Mouse (Mus musculus) erythroblast, embryonic 14.5 days (primary cell): Measurements from ENCODE around the gene Btbd9. TPM values are rescaled to one million over a fixed set of nuclear protein-coding genes. Genes with fewer than 3 reads are reported as not detected.

ENCODE experiments used
- H3K27me3 ChIP-seq: 2 replicates; pipeline ENCODE4 v1.6.1; 2012; ENCODE audit warnings: inconsistent platforms; ENCODE audit not compliant: control insufficient read depth
- H3K36me3 ChIP-seq: 2 replicates; pipeline ENCODE4 v1.6.1; 2012; ENCODE audit warnings: mild to moderate bottlenecking, inconsistent platforms; ENCODE audit not compliant: control insufficient read depth
- H3K4me1 ChIP-seq: 2 replicates; pipeline ENCODE4 v1.6.1; 2012; ENCODE audit warnings: inconsistent platforms; ENCODE audit not compliant: control insufficient read depth
- H3K4me3 ChIP-seq: replicated peaks from 2 replicates; pipeline ENCODE3; 2012; ENCODE audit warnings: moderate library complexity, mild to moderate bottlenecking, inconsistent platforms
- H3K9me3 ChIP-seq: 2 replicates; pipeline ENCODE4 v1.6.1; 2012; ENCODE audit warnings: low read length, inconsistent platforms, mixed read lengths; ENCODE audit not compliant: control insufficient read depth
- GATA1 ChIP-seq: IDR thresholded peaks from 2 replicates; pipeline ENCODE4 v1.6.1; 2012; ENCODE audit warnings: low read length, inconsistent platforms, mixed read lengths
- TAL1 ChIP-seq: IDR thresholded peaks from 3 replicates; pipeline ENCODE4 v1.6.1; 2012; ENCODE audit warnings: low read length, inconsistent platforms, mixed read lengths
- polyA plus RNA-seq: library from polyadenylated mRNA; stranded (reverse); fragments of >175 nt; gene quantifications from 2 replicates; pipeline ENCODE4 v1.2.3, GENCODE M21; 2012

The Btbd9 gene
- polyA plus RNA-seq, 1 experiment, result 0.26 TPM

GRCm38 (mm10) chr17:30570173-30570572 is 6.1 kb downstream of the Btbd9 start:
- Histone ChIP-seq H3K27me3 (no peaks in the 10 kb centered on the region; the same call in 1 of the 2 replicates), H3K4me3 (no peak overlapping the region), H3K4me1 (peaks cover 1% of the 10 kb centered on the region), H3K36me3 (no peaks in the 10 kb centered on the region), H3K9me3 (no peaks in the 10 kb centered on the region)
- TF ChIP-seq GATA1 (no peak), TAL1 (no peak)

- H3K4me1 ChIP-seq, result no peaks in the 10 kb centered on the region; the same call in 1 of the 2 replicates
- H3K27me3 ChIP-seq, result no peaks in the 10 kb centered on the region
- no peak for TF ChIP-seq TAL1
- TF ChIP-seq GATA1, result no peak
- H3K36me3 ChIP-seq, result no peaks in the 10 kb centered on the region
- no peak overlapping the region for H3K4me3 ChIP-seq
- no peaks in the 10 kb centered on the region for H3K9me3 ChIP-seq
Measured at GRCm38 (mm10) chr17:30568473-30568872, 7.8 kb downstream of the Btbd9 start.

GRCm38 (mm10) chr17:30564971-30565370 is 11.3 kb downstream of the Btbd9 start:
- no peaks in the 10 kb centered on the region for H3K9me3 ChIP-seq
- no peak for TF ChIP-seq TAL1
- TF ChIP-seq GATA1, result no peak
- H3K36me3 ChIP-seq, result no peaks in the 10 kb centered on the region
- H3K4me1 ChIP-seq, result no peaks in the 10 kb centered on the region; the same call in 1 of the 2 replicates
- H3K4me3 ChIP-seq, result no peak overlapping the region
- no peaks in the 10 kb centered on the region for H3K27me3 ChIP-seq

- Histone ChIP-seq H3K4me1 (no peaks in the 10 kb centered on the region), H3K9me3 (no peaks in the 10 kb centered on the region), H3K4me3 (no peak overlapping the region), H3K27me3 (no peaks in the 10 kb centered on the region), H3K36me3 (no peaks in the 10 kb centered on the region)
- TF ChIP-seq TAL1 (no peak), GATA1 (no peak)
Measured at GRCm38 (mm10) chr17:30564407-30564806, 11.9 kb downstream of the Btbd9 start.

- H3K9me3 ChIP-seq, result no peaks in the 10 kb centered on the region
- no peak for TF ChIP-seq GATA1
- TF ChIP-seq TAL1, result no peak
- no peaks in the 10 kb centered on the region for H3K4me1 ChIP-seq
Measured at GRCm38 (mm10) chr17:30563484-30564075, 12.7 kb downstream of the Btbd9 start.

GRCm38 (mm10) chr17:30562770-30563169 is 13.5 kb downstream of the Btbd9 start:
- no peaks in the 10 kb centered on the region for H3K36me3 ChIP-seq
- no peaks in the 10 kb centered on the region for H3K9me3 ChIP-seq
- TF ChIP-seq GATA1 (no peak; the same call in 1 of the 2 replicates), TAL1 (no peak)
- no peaks in the 10 kb centered on the region for H3K4me1 ChIP-seq
- no peak overlapping the region for H3K4me3 ChIP-seq
- H3K27me3 ChIP-seq, result no peaks in the 10 kb centered on the region

More at GRCm38 (mm10) chr17:30563484-30564075, 12.7 kb downstream of the Btbd9 start:
- Histone ChIP-seq H3K4me3 (no peak overlapping the region), H3K36me3 (no peaks in the 10 kb centered on the region), H3K27me3 (no peaks in the 10 kb centered on the region)

- H3K4me3 ChIP-seq, result no peak overlapping the region
- no peaks in the 10 kb centered on the region for H3K27me3 ChIP-seq
- H3K4me1 ChIP-seq, result no peaks in the 10 kb centered on the region
- no peak for TF ChIP-seq TAL1
- TF ChIP-seq GATA1, result no peak
- no peaks in the 10 kb centered on the region for H3K9me3 ChIP-seq
- no peaks in the 10 kb centered on the region for H3K36me3 ChIP-seq
Measured at GRCm38 (mm10) chr17:30559536-30559935, 16.8 kb downstream of the Btbd9 start.

GRCm38 (mm10) chr17:30558623-30559022 is 17.7 kb downstream of the Btbd9 start:
- H3K4me1 ChIP-seq, result no peaks in the 10 kb centered on the region

GRCm38 (mm10) chr17:30556512-30556911 is 19.8 kb downstream of the Btbd9 start:
- Histone ChIP-seq H3K36me3 (no peaks in the 10 kb centered on the region), H3K4me1 (no peaks in the 10 kb centered on the region), H3K4me3 (no peak overlapping the region), H3K9me3 (no peaks in the 10 kb centered on the region), H3K27me3 (no peaks in the 10 kb centered on the region)
- TF ChIP-seq GATA1, result no peak
- TF ChIP-seq TAL1, result no peak

More at GRCm38 (mm10) chr17:30558623-30559022, 17.7 kb downstream of the Btbd9 start:
- H3K4me3 ChIP-seq, result no peak overlapping the region
- H3K9me3 ChIP-seq, result no peaks in the 10 kb centered on the region
- no peak for TF ChIP-seq TAL1
- no peak for TF ChIP-seq GATA1
- H3K27me3 ChIP-seq, result no peaks in the 10 kb centered on the region
- H3K36me3 ChIP-seq, result no peaks in the 10 kb centered on the region
